Mouse (Mus musculus) liver, embryonic 14.5 days (tissue): Measurements from ENCODE around the gene Kank1. TPM values are rescaled to one million over a fixed set of nuclear protein-coding genes. Genes with fewer than 3 reads are reported as not detected.
A peak's percentile ranks its signal among the peaks of the same experiment; 100 is the strongest.

Source experiments
- ATAC-seq: fragments of 200-750 bp; cut with Nextera tagmentation; 2 replicates; pipeline ENCODE4 v1.8.0; 2017; ENCODE audit warnings: moderate number of reproducible peaks, mild to moderate bottlenecking, moderate library complexity; ENCODE audit not compliant: insufficient read depth
- DNase-seq, 3 experiments: peaks; one replicate each; pipeline ENCODE4 v3.0.0-alpha.2; 2012 to 2013; ENCODE audit warnings: low read depth in 3 of 3, low spot score in 3 of 3
- H3K27ac ChIP-seq: fragments of 300-500 bp; sonication (generic); 2 replicates; pipeline ENCODE4 v1.5.1; 2014; ENCODE audit warnings: moderate library complexity, mild to moderate bottlenecking, control low read depth, inconsistent platforms
- H3K27me3 ChIP-seq: fragments of 300-500 bp; sonication (generic); 2 replicates; pipeline ENCODE4 v1.6.1; 2014; ENCODE audit warnings: mild to moderate bottlenecking, low read length, moderate library complexity; ENCODE audit not compliant: control insufficient read depth, insufficient read depth
- H3K36me3 ChIP-seq: fragments of 300-500 bp; sonication (generic); replicated peaks from 2 replicates; pipeline ENCODE4 v1.6.1; 2014; ENCODE audit warnings: low read depth; ENCODE audit not compliant: control insufficient read depth, insufficient read depth
- H3K4me1 ChIP-seq, 2 experiments: fragments of 200-500 bp in 1 of 2; fragments of 300-500 bp in 1 of 2; sonication (generic) in 1 of 2; replicated peaks; 2 replicates each; pipeline ENCODE4 v1.6.1; 2012 to 2014; ENCODE audit warnings: antibody characterized with exemption in 1 of 2, inconsistent platforms in 1 of 2, low read length in 1 of 2; ENCODE audit not compliant: control insufficient read depth in 2 of 2, insufficient read depth in 2 of 2
- H3K4me2 ChIP-seq: fragments of 300-500 bp; sonication (generic); 2 replicates; pipeline ENCODE4 v1.6.1; 2014; ENCODE audit warnings: low read depth, mild to moderate bottlenecking, control low read depth, moderate library complexity
- H3K4me3 ChIP-seq, 2 experiments: fragments of 200-500 bp in 1 of 2; fragments of 300-500 bp in 1 of 2; sonication (generic) in 1 of 2; 2 replicates each; pipeline ENCODE4 v1.5.1; 2012 to 2014; ENCODE audit warnings: low read depth in 2 of 2, low read length in 2 of 2, mild to moderate bottlenecking in 2 of 2, control low read depth in 1 of 2, inconsistent platforms in 1 of 2, moderate library complexity in 1 of 2; ENCODE audit not compliant: insufficient read depth in 1 of 2
- H3K9ac ChIP-seq: fragments of 300-500 bp; sonication (generic); replicated peaks from 2 replicates; pipeline ENCODE4 v1.6.1; 2014; ENCODE audit warnings: mild to moderate bottlenecking, control low read depth, moderate library complexity
- H3K9me3 ChIP-seq: fragments of 300-500 bp; sonication (generic); 2 replicates; pipeline ENCODE4 v1.6.1; 2016; ENCODE audit warnings: low read length, mixed read lengths; ENCODE audit not compliant: control insufficient read depth
- CTCF ChIP-seq: IDR thresholded peaks from 2 replicates; pipeline ENCODE4 v1.5.1; 2016; ENCODE audit warnings: antibody characterized with exemption, low read depth, control low read depth
- EP300 ChIP-seq: IDR thresholded peaks from 2 replicates; pipeline ENCODE4 v1.6.1; 2016; ENCODE audit warnings: antibody characterized with exemption, low read depth
- WGBS: fragments of 180-500 bp; shearing (Covaris S2); extraction: QIAGEN DNeasy Blood & Tissue Kit; methylation state at CpG from one replicate; pipeline ENCODE4 v1.1.7; 2014; ENCODE audit not compliant: insufficient replicate concordance; 5-methylcytosine and 5-hydroxymethylcytosine counted together
- polyA plus RNA-seq, 2 experiments: library from polyadenylated mRNA; depleted of rRNA in 1 of 2; stranded (reverse) in 1 of 2; unstranded in 1 of 2; fragments of >200 nt; fragmentation: Nextera tagmentation in 1 of 2; extraction: Ambion mirVana in 1 of 2; gene quantifications; 2 replicates each; pipeline versions ENCODE4 v1.2.1 to v1.2.3; 2012 to 2014

Kank1 gene
- polyA plus RNA-seq, 2 experiments: 3.2 to 3.5 TPM

DNA sequence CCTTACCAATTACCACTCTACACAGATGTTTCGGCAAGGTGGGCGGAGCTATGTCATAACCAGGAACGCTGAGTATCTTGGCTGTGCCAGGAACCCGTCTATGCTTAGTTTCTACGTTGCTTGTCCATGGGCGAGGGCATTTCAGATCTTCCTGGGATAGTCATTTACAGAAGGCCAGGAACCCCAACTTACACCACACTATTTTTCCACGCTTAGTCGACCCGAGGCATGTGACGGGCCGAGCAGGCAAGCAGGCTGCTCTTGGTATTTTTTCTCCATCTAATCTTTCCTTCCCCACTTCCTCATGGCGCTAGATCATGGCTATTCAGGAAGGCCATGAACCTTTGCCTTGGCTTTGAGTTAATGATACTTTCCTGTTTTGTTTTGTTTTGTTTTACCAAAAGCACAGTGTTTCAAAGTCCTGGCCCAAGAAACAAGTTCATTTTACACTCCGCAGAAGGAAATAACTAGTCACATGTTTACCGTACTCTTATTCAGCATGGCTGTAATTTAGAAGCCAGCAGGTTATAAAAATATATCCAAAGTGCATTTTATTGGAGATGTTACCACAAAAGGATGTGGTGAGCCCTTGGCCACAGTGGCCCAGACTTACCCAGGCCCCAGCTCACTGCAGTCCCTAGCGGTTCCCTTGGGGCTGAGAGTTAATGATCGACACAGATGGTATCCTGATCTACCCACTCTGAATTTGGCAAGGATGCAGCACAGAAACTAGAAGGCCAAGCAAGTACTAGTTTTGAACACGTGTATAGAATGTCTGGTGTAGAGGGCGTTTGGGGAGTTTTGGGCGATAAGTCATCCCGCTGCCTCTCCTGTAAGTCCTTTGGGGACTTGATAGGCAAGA lies 200.2 kb downstream of the Kank1 start:
- Histone ChIP-seq H3K9me3 (no peaks in the 10 kb centered on the region), H3K4me1 (0 out of 4 replicates have a peak, but pooled peaks cover 0 to 2% of the 10 kb centered on the region in 2 experiments), H3K4me2 (no peak overlapping the region), H3K4me3 (no peak overlapping the region), H3K27ac (no peak overlapping the region), H3K27me3 (no peaks in the 10 kb centered on the region), H3K9ac (no peak overlapping the region), H3K36me3 (no peaks in the 10 kb centered on the region)
- TF ChIP-seq CTCF (no peak), EP300 (no peak)
- ATAC-seq (no peak), DNase-seq (no peak)
- 47% methylated on average over 20 of the region's 20 CpGs for WGBS

DNA sequence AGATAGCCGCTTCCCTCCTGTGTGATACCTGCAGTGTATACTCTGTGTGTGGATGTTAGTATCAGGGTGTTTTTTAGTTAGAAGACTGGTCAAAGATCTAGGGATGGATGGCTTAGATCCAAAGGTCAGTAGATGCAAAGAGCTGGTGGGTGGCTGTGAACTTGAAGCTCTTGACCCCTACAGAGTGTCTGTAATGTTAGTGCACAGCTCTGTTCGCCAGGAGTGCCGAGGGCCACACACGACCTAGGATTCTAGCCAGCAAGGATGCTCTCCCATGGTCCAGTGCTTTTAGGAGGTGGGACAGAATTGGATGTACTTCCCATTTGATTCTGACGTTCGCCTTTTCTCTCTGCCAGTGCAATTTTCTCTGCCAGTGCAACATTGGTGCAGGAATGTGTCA lies 201.5 kb downstream of the Kank1 start:
- ATAC-seq (no peak), DNase-seq (no peak)
- H3K36me3 ChIP-seq: no peaks in the 10 kb centered on the region
- H3K4me3 ChIP-seq: no peak overlapping the region
- no peak overlapping the region for H3K27ac ChIP-seq
- no peak overlapping the region for H3K9ac ChIP-seq
- 62% methylated on average over 6 of the region's 6 CpGs for WGBS
- 0 out of 4 replicates have a peak, but pooled peaks cover 0 to 2% of the 10 kb centered on the region in 2 experiments for H3K4me1 ChIP-seq
- no peaks in the 10 kb centered on the region for H3K9me3 ChIP-seq
- no peaks in the 10 kb centered on the region for H3K27me3 ChIP-seq
- no peak for TF ChIP-seq EP300
- TF ChIP-seq CTCF: no peak
- no peak overlapping the region for H3K4me2 ChIP-seq

- H3K4me1 ChIP-seq: 0 out of 4 replicates have a peak, but pooled peaks cover 0 to 2% of the 10 kb centered on the region in 2 experiments
- ATAC-seq: no peak
- DNase-seq: no peak
These were observed 203.0 kb downstream of the Kank1 start for GRCm38 (mm10) chr19:25439807-25440206.

DNA sequence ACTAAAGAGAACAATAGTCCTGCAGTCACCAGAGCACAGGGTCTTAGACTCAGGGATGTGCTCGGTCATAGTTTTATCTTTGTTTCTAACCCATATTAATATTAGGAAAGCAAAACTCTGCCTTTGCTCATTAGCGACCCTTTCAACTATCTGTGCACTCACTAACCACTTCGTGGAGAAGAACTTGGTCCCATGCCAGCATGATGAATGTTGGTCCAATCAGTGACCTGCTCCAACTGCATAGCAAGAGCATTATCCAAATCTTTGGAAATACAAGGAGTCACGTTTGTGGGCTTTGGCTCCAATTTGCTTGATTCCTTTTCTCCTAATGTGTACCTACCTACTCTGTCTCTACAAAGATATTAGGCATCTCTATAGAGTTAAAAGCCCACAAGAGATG lies 204.0 kb downstream of the Kank1 start:
- WGBS: 54% methylated on average over 4 of the region's 4 CpGs
- ATAC-seq: no peak
- DNase-seq: no peak
- H3K36me3 ChIP-seq: no peaks in the 10 kb centered on the region
- TF ChIP-seq EP300: no peak
- no peak for TF ChIP-seq CTCF
- no peak overlapping the region for H3K9ac ChIP-seq
- H3K4me1 ChIP-seq: no peaks in the 10 kb centered on the region
- H3K27me3 ChIP-seq: no peaks in the 10 kb centered on the region
- no peak overlapping the region for H3K4me2 ChIP-seq
- no peak overlapping the region for H3K27ac ChIP-seq
- no peak overlapping the region for H3K4me3 ChIP-seq
- no peaks in the 10 kb centered on the region for H3K9me3 ChIP-seq

More at GRCm38 (mm10) chr19:25439807-25440206, 203.0 kb downstream of the Kank1 start:
- Histone ChIP-seq H3K27ac (no peak overlapping the region), H3K9ac (no peak overlapping the region), H3K4me3 (no peak overlapping the region), H3K36me3 (no peaks in the 10 kb centered on the region), H3K9me3 (no peaks in the 10 kb centered on the region), H3K4me2 (no peak overlapping the region), H3K27me3 (no peaks in the 10 kb centered on the region)
- no peak for TF ChIP-seq CTCF
- no peak for TF ChIP-seq EP300
- WGBS: 70% methylated on average over 6 of the region's 6 CpGs

- WGBS: 19% methylated on average over 7 of the region's 7 CpGs
- no peaks in the 10 kb centered on the region for H3K27me3 ChIP-seq
- no peak for ATAC-seq
- no peak overlapping the region for H3K4me2 ChIP-seq
- no peaks in the 10 kb centered on the region for H3K4me1 ChIP-seq
- no peak overlapping the region for H3K4me3 ChIP-seq
- H3K27ac ChIP-seq: no peak overlapping the region
- H3K36me3 ChIP-seq: no peaks in the 10 kb centered on the region
- H3K9me3 ChIP-seq: no peaks in the 10 kb centered on the region
- H3K9ac ChIP-seq: no peak overlapping the region
- TF ChIP-seq CTCF (peak; percentile 85), EP300 (no peak)
- peak; percentile 20 to 33 (median 22) for DNase-seq
These were observed 208.3 kb downstream of the Kank1 start for GRCm38 (mm10) chr19:25445054-25445453.
